8 mouse cellular contexts compared by ENCODE assay signal in the genomic region with DNA sequence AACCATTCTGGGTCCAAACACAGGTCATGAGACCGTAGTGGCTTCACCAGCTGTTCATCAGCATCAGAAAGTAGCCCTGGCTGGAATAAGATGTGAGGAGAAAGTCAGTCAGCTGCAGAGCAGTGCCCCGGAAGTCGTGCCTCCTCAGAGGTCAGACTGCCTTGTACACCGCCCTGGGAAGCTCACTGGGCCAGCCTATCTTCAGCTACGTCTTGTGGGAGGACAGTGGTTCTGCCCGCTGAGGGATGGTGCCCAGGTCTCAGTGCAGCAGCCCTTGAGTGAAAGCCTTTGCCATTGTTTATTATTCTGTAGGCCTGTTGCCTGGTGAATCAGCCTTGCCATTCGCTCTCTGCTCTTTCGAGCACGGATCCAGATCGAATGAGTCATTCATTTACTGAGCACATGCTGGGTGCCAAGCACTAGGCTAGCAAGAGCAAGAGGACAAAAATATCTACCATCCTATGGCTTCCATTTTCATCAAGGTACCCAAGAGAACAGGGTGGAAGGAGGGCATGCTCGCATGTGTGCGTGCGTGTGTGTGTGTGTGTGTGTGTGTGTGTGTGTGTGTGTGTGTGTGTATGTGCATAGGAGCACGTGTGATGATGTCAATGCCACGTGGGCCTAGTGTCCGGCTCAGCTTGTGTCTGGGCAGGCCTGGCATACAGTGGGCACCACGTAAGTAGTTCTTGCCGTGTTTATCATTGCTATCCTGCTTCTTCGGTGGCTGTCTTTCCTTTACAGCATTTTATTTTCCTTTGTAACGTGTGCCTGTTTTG.
DNase-seq lines count a peak whose midpoint lies in the region; ATAC-seq and TF ChIP-seq lines count a peak whose summit lies in the region.

No protein-coding gene starts in this region.

- no peak overlapping the region for H3K9ac ChIP-seq in ES-Bruce4 (ENCODE audit: low read depth, poor library complexity, severe bottlenecking)
- no peak overlapping the region for H3K9ac ChIP-seq in kidney, embryonic 16.5 days (replicated peaks; ENCODE audit: low read length)

- H3K4me3 ChIP-seq in ES-Bruce4 (ENCODE audit: low read depth, low read length) = peak overlapping the region; percentile 13
- no peak overlapping the region for H3K4me3 ChIP-seq in kidney, embryonic 16.5 days (ENCODE audit: low read length)

- no peak for TF ChIP-seq EP300 in ES-Bruce4 (IDR thresholded peaks at IDR 0.05; ENCODE audit: insufficient read depth, low read depth, low read length)

- peaks cover 32% of the 10 kb centered on the region for H3K36me3 ChIP-seq in ES-Bruce4 (ENCODE audit: control insufficient read depth, insufficient read depth, low read length, poor library complexity, severe bottlenecking)
- H3K36me3 ChIP-seq in kidney, embryonic 16.5 days (ENCODE audit: insufficient read depth, low read length) = no peaks in the 10 kb centered on the region

- no peaks in the 10 kb centered on the region for H3K27me3 ChIP-seq in ES-Bruce4 (ENCODE audit: control insufficient read depth, insufficient read depth, low read length, poor library complexity, severe bottlenecking)
- no peaks in the 10 kb centered on the region for H3K27me3 ChIP-seq in kidney, embryonic 16.5 days (ENCODE audit: insufficient read depth, low read length)

- no peak for TF ChIP-seq CTCF in ES-Bruce4 (IDR thresholded peaks at IDR 0.05; ENCODE audit: low read depth, low read length)

- no peak overlapping the region for H3K4me2 ChIP-seq in kidney, embryonic 16.5 days (replicated peaks; ENCODE audit: low read depth, low read length)

- ATAC-seq in kidney, embryonic 16.5 days (ENCODE audit: low FRiP score, low TSS enrichment) = peak; percentile 60; the same call in 1 of the 2 replicates

- peak; percentile 49 to 85 for DNase-seq in layer of hippocampus, adult 18-20 months (ENCODE audit: low spot score in 2 of 2)
- no peak for DNase-seq in layer of hippocampus, postnatal 14 days (ENCODE audit: low spot score in 2 of 2)
- peak; percentile 94 for DNase-seq in brain, adult 2 months (ENCODE audit: low read depth, low spot score)
- peak; percentile 70 for DNase-seq in telencephalon, adult 2 months (ENCODE audit: low read depth, low spot score)
- DNase-seq in thymus, postnatal 14 days = no peak
- no peak for DNase-seq in thymus, postnatal 0 days (ENCODE audit: low spot score)

- 66% methylated on average over 20 of the region's 20 CpGs for WGBS in kidney, embryonic 16.5 days

- TF ChIP-seq POLR2A in ES-Bruce4 (IDR thresholded peaks at IDR 0.05; ENCODE audit: insufficient read depth, low read length) = no peak

- H3K4me1 ChIP-seq in ES-Bruce4 (ENCODE audit: control insufficient read depth, insufficient read depth, low read length) = peaks cover 20% of the 10 kb centered on the region
- peaks cover 30% of the 10 kb centered on the region for H3K4me1 ChIP-seq in kidney, embryonic 16.5 days (ENCODE audit: insufficient read depth, low read length)

- H3K9me3 ChIP-seq in ES-Bruce4 (replicated peaks; ENCODE audit: control insufficient read depth, insufficient read depth, low read length, poor library complexity, severe bottlenecking) = no peaks in the 10 kb centered on the region
- no peaks in the 10 kb centered on the region for H3K9me3 ChIP-seq in kidney, embryonic 16.5 days (ENCODE audit: low read length)

- peak overlapping the region; percentile 40 for H3K27ac ChIP-seq in ES-Bruce4 (ENCODE audit: insufficient read depth, low read length)
- H3K27ac ChIP-seq in kidney, embryonic 16.5 days (ENCODE audit: low read length) = peak overlapping the region; percentile 11

Comparison
In these comparisons a context has a peak if more than half of its experiments do, and no peak if none do; other contexts are left out.
1. DNase-seq: peak in layer of hippocampus, adult 18-20 months (2 of 2), brain, adult 2 months (single experiment) and telencephalon, adult 2 months (single experiment); none in layer of hippocampus, postnatal 14 days (0 of 2), thymus, postnatal 14 days (single experiment) and thymus, postnatal 0 days (single experiment).